Mouse (Mus musculus) Patski (cell line): Measurements from ENCODE around the gene Hist2h3c2. TPM values are rescaled to one million over a fixed set of nuclear protein-coding genes. Genes with fewer than 3 reads are reported as not detected.
"Not testable (repeated sequence)": the region's sequence is repeated elsewhere in the genome, so short reads cannot be mapped to it uniquely, and the experiment has no call there.

Experiments
- ATAC-seq: fragments of 100-300 bp; one replicate; pipeline ENCODE4 v1.8.0; 2021
- CTCF ChIA-PET: fragments of 350-600 bp; sonication (Branson Sonifier 250); formaldehyde crosslinking; loops from one replicate; lab custom pipeline; 2022; ENCODE audit warnings: inconsistent platforms; lab: Charles Lee
- POLR2A ChIA-PET: fragments of 350-600 bp; sonication (Branson Sonifier 250); formaldehyde crosslinking; loops from one replicate; lab custom pipeline; 2022; ENCODE audit warnings: antibody characterized with exemption, inconsistent platforms; lab: Charles Lee
- DNase-seq: peaks from one replicate; pipeline ENCODE4 v3.0.0-alpha.2; 2011; ENCODE audit warnings: low read depth, low spot score
- H3K27me3 ChIP-seq: fragments of 371-371 bp; one replicate; pipeline ENCODE4 v1.5.1; 2021
- CTCF ChIP-seq: fragments of 100-300 bp; IDR thresholded peaks from one replicate; pipeline ENCODE4 v1.5.1; 2021
- in situ Hi-C: fragments of 300-500 bp; cut with MboI; formaldehyde crosslinking; loops from 3 replicates; pipeline ENCODE4 v1.11.1; 2018; ENCODE audit warnings: low pct_unique_long_range_greater_than_20kb, mixed read lengths
- polyA plus RNA-seq: library from polyadenylated mRNA; unstranded; gene quantifications from one replicate; pipeline ENCODE4 v1.2.3, GENCODE M21; 2021

The Hist2h3c2 gene
- polyA plus RNA-seq, 1 experiment from 2014 or later: 3.7 TPM

GRCm38 (mm10) chr3:96209242-96209641 lies 29.7 kb downstream of the Hist2h3c2 start:
- TF ChIP-seq CTCF: peak; percentile 65
- in situ Hi-C loops: no loop called here
- H3K27me3 ChIP-seq: no peaks in the 10 kb centered on the region
- ChIA-PET POLR2A (interaction anchor here (0.6 to 3.7 kb wide), 6 partner anchors 10 to 53 kb away, joined by 3 to 28 read pairs (median 3); partner anchors contain the start of genes Bola1, Hist2h2ab, Hist2h2ac and Hist2h2be), CTCF (interaction anchor here (1.1 to 8.2 kb wide), 8 partner anchors 10 to 143 kb away, joined by 4 to 60 read pairs (median 4); partner anchors contain the start of genes Bola1 and Hist2h2ab)
- DNase-seq (no peak), ATAC-seq (no peak)

- no peaks in the 10 kb centered on the region for H3K27me3 ChIP-seq
- peak; percentile 56 for TF ChIP-seq CTCF
- POLR2A ChIA-PET: interaction anchor here (3.7 kb wide), 1 partner anchor 12 kb away, joined by 28 read pairs; the partner anchor contains the start of genes Bola1, Hist2h2ab, Hist2h2ac and Hist2h2be
- DNase-seq (no peak), ATAC-seq (no peak)
- CTCF ChIA-PET: interaction anchor here (0.7 to 8.2 kb wide), 6 partner anchors 9 to 71 kb away, joined by 3 to 60 read pairs (median 4); partner anchors contain the start of genes Bola1 and Hist2h2ab
- in situ Hi-C loops: no loop called here
Measured at GRCm38 (mm10) chr3:96207819-96208218, 31.1 kb downstream of the Hist2h3c2 start.

DNA sequence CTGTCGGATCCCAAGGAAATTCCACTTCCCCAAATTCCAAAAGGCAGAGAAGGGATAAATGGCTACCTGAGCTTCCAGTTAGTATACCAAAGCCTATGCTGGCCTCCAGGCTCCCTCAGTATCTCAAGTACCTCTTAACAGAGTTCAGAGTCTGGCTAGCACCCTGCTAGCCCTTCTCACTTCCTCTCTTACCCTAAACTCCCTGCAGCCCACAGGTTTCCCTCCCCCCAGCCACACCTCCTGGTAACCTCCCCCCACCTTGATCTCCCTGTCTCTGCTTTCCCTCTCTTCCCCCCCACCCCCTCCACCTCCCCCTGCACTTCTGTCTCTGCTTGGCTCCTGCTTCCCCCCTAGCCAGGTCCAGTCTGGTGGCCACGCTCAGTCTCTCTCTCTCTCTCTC lies 39.2 kb downstream of the Hist2h3c2 start:
- no peak for ATAC-seq
- no peaks in the 10 kb centered on the region for H3K27me3 ChIP-seq
- POLR2A ChIA-PET: interaction anchor here (1.0 kb wide), 2 partner anchors 12 to 19 kb away, joined by 3 to 4 read pairs; partner anchors contain the start of genes Bola1 and Hist2h2ab
- in situ Hi-C loops: no loop called here
- CTCF ChIA-PET: interaction anchor here (0.5 to 4.8 kb wide), 4 partner anchors 11 to 22 kb away, joined by 3 to 60 read pairs (median 7); partner anchors contain the start of genes Bola1 and Hist2h2ab
- DNase-seq: no peak
- TF ChIP-seq CTCF: no peak

GRCm38 (mm10) chr3:96198601-96199251 lies 40.2 kb downstream of the Hist2h3c2 start:
- ATAC-seq, H3K27me3 ChIP-seq, DNase-seq, in situ Hi-C loops: not testable (repeated sequence)
- CTCF ChIA-PET: interaction anchor here (1.6 to 4.8 kb wide), 3 partner anchors 12 to 20 kb away, joined by 5 to 60 read pairs (median 9); partner anchors contain the start of genes Bola1 and Hist2h2ab
- POLR2A ChIA-PET: interaction anchor here (1.0 to 3.7 kb wide), 7 partner anchors 11 to 37 kb away, joined by 3 to 20 read pairs (median 4); partner anchors contain the start of genes Bola1, Hist2h2ab, Hist2h2ac and Hist2h2be

- no peak for DNase-seq
- in situ Hi-C loops: no loop called here
- no peaks in the 10 kb centered on the region for H3K27me3 ChIP-seq
- no peak for ATAC-seq
- ChIA-PET CTCF (interaction anchor here (0.8 to 4.8 kb wide), 6 partner anchors 12 to 37 kb away, joined by 3 to 60 read pairs (median 7); partner anchors contain the start of genes Bola1, Hist2h2ab, Hist2h2ac and Hist2h2be), POLR2A (interaction anchor here (0.6 to 3.7 kb wide), 6 partner anchors 11 to 228 kb away, joined by 3 to 20 read pairs (median 11); partner anchors contain the start of genes Bola1, Hist2h2ab, Hist2h2ac and Hist2h2be)
- no peak for TF ChIP-seq CTCF
Measured at GRCm38 (mm10) chr3:96198181-96198580, 40.7 kb downstream of the Hist2h3c2 start.

DNA sequence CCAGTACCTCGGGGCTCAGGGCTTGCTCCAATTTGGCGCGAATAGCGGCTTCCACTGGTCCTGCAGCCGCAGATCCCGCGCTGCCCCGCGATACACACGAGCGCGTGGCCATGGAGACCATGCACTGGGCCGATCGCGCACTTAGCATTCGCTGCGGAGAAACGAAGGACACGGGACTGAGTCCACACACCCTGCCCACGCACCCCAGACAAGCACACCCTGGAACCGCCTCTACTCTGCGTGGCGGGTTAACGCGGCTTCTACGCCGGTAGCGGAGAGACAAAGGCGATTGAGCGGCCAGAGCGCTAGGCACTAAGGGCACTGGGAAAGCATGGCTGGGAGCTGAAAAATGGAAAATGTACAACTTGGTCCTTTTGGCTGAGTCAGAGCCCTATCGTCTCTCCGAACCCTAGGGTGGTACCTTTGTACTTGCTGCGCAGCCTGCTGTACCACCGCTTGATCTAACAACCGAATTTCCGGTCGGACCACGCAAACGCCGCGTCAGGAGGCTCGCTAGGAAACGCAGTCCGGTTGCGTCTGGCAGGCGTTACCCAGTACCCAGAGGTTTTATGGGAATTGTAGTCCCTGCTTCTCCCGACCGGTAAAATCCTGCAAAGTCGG lies 41.7 kb downstream of the Hist2h3c2 start:
- in situ Hi-C loops: no loop called here
- POLR2A ChIA-PET: interaction anchor here (0.6 to 3.7 kb wide), 12 partner anchors 10 to 227 kb away, joined by 3 to 20 read pairs (median 5); partner anchors contain the start of genes Bola1, Hist2h2ab, Hist2h2ac and Hist2h2be
- CTCF ChIA-PET: interaction anchor here (0.8 to 4.8 kb wide), 5 partner anchors 13 to 36 kb away, joined by 3 to 60 read pairs (median 3); partner anchors contain the start of genes Bola1, Hist2h2ab, Hist2h2ac and Hist2h2be

DNA sequence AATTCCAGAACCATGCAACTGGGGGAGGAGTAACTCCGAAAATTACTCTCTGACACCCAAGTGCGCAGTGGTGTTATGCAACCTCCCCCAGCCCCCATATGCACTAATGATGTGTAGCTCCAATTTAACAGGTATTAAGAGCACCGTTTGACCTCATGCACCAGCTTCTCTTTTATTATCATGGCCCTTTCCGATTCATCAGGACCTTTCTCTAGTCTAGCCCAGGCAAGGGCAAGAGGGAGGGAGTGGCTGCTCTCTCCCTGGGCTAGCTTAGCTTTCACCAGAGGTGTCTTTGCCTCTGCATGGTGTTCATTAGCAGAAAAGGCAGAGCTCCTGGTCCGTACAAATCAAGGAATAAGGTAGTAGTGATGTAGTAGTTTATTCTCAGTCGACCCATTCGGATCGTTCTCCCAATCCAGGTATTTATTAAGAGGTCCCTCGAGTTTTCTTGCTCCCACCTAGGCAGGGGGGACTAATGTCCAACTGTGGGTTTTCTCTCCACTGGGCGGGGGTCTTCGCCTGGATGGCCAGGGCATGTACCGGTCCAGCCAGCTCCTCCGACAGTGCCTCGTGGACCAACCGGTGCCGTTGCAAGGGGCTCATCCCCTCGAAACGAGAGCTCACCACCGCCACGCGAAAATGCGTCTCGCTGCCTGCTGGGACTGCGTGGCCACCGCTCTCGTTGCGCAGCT lies 42.3 kb downstream of the Hist2h3c2 start:
- H3K27me3 ChIP-seq: no peaks in the 10 kb centered on the region
- DNase-seq (no peak), ATAC-seq (no peak)
- TF ChIP-seq CTCF: no peak
- CTCF ChIA-PET: interaction anchor here (0.6 to 4.8 kb wide), 7 partner anchors 14 to 130 kb away, joined by 3 to 60 read pairs (median 3); partner anchors contain the start of genes Bola1, Hist2h2ab, Hist2h2ac and Hist2h2be
- in situ Hi-C loops: no loop called here
- POLR2A ChIA-PET: interaction anchor here (0.6 to 3.7 kb wide), 12 partner anchors 9 to 83 kb away, joined by 3 to 20 read pairs (median 5); partner anchors contain the start of genes Bola1, Hist2h2ab, Hist2h2ac and Hist2h2be

More for the DNA sequence above, 41.7 kb downstream of the Hist2h3c2 start:
- DNase-seq: peak; percentile 61
- no peaks in the 10 kb centered on the region for H3K27me3 ChIP-seq
- TF ChIP-seq CTCF: no peak
- ATAC-seq: peak; percentile 90

DNA sequence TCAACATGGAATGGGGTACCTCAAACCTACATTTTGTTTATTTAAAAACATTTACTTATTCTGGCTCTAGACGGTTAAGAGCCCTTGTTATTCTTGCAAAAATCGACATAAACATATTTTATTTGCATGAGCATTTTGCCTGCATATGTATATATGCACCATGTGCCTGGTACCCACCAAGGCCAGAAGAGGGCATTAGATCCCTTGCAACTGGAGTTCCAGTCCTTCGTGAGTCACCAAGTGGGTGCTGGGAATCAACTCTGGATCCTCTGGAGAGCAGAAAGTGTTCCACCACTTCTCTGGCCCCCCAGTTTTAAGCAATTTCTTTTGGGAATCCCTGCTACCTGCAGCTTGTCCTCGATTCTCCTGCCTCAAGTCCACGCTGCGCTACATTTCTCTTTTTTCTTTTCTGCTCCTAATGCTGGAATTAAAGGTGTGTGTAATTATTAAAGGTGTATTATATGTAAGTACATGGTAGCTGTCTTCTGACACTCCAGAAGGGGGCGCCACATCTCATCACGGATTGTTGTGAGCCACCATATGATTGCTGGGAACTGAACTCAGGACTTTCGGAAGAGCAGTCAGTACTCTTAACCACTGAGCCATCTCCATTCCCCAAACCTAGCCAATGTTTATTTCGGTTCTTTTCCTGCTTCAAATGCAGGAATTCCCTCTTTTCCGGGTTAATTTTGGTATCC lies 43.2 kb downstream of the Hist2h3c2 start:
- ChIA-PET POLR2A (interaction anchor here (0.7 to 3.7 kb wide), 8 partner anchors 10 to 48 kb away, joined by 3 to 20 read pairs (median 8); partner anchors contain the start of genes Bola1, Hist2h2ab, Hist2h2ac and Hist2h2be), CTCF (interaction anchor here (0.6 to 4.8 kb wide), 6 partner anchors 12 to 129 kb away, joined by 3 to 60 read pairs (median 4); partner anchors contain the start of genes Bola1, Hist2h2ab, Hist2h2ac and Hist2h2be)
- in situ Hi-C loops: no loop called here
- TF ChIP-seq CTCF: no peak
- no peak for ATAC-seq
- no peak for DNase-seq
- H3K27me3 ChIP-seq: no peaks in the 10 kb centered on the region
